Mouse (Mus musculus) liver, embryonic 16.5 days (tissue): ENCODE results near the gene Ccr10. TPM values are rescaled to one million over a fixed set of nuclear protein-coding genes. Genes with fewer than 3 reads are reported as not detected.

Experiments
- ATAC-seq: fragments of 200-750 bp; cut with Nextera tagmentation; 2 replicates; pipeline ENCODE4 v1.8.0; 2017; ENCODE audit warnings: low read depth, mild to moderate bottlenecking, moderate number of reproducible peaks, moderate library complexity
- H3K27ac ChIP-seq: fragments of 300-500 bp; sonication (generic); 2 replicates; pipeline ENCODE4 v1.5.1; 2014; ENCODE audit warnings: mild to moderate bottlenecking, low read length
- H3K27me3 ChIP-seq: fragments of 300-500 bp; sonication (generic); 2 replicates; pipeline ENCODE4 v1.6.1; 2014; ENCODE audit warnings: low read depth, low read length, mixed read lengths; ENCODE audit not compliant: control insufficient read depth, insufficient read depth
- H3K36me3 ChIP-seq: fragments of 300-500 bp; sonication (generic); 2 replicates; pipeline ENCODE4 v1.6.1; 2014; ENCODE audit warnings: mild to moderate bottlenecking; ENCODE audit not compliant: control insufficient read depth, insufficient read depth
- H3K4me1 ChIP-seq: fragments of 300-500 bp; sonication (generic); 2 replicates; pipeline ENCODE4 v1.6.1; 2014; ENCODE audit warnings: low read depth, low read length, mixed read lengths; ENCODE audit not compliant: control insufficient read depth
- H3K4me2 ChIP-seq: fragments of 300-500 bp; sonication (generic); 2 replicates; pipeline ENCODE4 v1.6.1; 2014; ENCODE audit warnings: low read depth, low read length, mixed read lengths
- H3K4me3 ChIP-seq: fragments of 300-500 bp; sonication (generic); 2 replicates; pipeline ENCODE4 v1.5.1; 2014; ENCODE audit warnings: low read depth, mild to moderate bottlenecking, low read length
- H3K9ac ChIP-seq: fragments of 300-500 bp; sonication (generic); 2 replicates; pipeline ENCODE4 v1.6.1; 2014; ENCODE audit warnings: low read depth, low read length
- H3K9me3 ChIP-seq: fragments of 300-500 bp; sonication (generic); replicated peaks from 2 replicates; pipeline ENCODE4 v1.6.1; 2016; ENCODE audit warnings: low read length; ENCODE audit not compliant: control insufficient read depth
- WGBS: fragments of 180-500 bp; shearing (Covaris S2); extraction: QIAGEN DNeasy Blood & Tissue Kit; methylation state at CpG from one replicate; pipeline ENCODE4 v1.1.7; 2014; ENCODE audit not compliant: insufficient replicate concordance; 5-methylcytosine and 5-hydroxymethylcytosine counted together
- polyA plus RNA-seq: library from polyadenylated mRNA; unstranded; fragments of >200 nt; fragmentation: Nextera tagmentation; extraction: Ambion mirVana; gene quantifications from 2 replicates; pipeline ENCODE4 v1.2.1, GENCODE M21; 2015

The Ccr10 gene
- polyA plus RNA-seq, 1 experiment from 2014 or later = 0.05 TPM

DNA sequence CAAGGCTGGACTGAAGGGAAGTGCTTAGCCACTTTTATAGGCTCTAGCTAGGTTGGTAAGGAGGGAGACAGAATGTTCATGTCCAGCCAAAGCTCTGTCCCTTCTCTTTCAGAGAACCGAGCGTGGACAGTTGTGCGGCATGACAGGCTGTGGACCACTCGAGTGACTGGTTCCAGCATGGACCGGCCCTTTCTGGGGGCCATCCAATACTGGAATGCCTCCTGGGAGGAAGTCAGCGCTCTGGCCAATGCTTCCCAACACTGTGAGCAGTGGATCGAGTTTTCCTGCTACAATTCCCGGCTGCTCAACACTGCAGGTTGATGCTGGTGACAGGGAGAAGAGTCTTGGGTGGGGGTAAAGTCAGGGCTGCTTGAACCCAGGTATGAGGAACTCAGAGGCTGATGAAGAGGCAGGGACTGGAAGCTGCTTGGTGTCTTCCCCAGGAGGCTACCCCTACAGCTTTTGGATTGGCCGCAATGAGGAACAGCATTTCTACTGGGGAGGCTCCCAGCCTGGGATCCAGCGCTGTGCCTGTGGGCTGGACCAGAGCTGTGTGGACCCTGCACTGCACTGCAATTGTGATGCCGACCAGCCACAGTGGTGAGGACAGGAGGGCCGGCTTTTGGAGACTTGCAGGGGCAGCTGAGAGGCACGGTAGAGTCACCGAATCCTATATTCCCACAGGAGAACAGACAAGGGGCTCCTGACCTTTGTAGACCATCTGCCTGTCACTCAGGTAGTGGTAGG, 7.7 kb upstream of the Ccr10 start:
- Histone ChIP-seq H3K4me2 (no peak overlapping the region), H3K9me3 (no peaks in the 10 kb centered on the region), H3K27ac (no peak overlapping the region), H3K9ac (no peak overlapping the region), H3K4me3 (no peak overlapping the region), H3K36me3 (no peaks in the 10 kb centered on the region), H3K27me3 (peaks cover 23% of the 10 kb centered on the region), H3K4me1 (no peaks in the 10 kb centered on the region)
- no peak for ATAC-seq
- WGBS = 65% methylated on average over 14 of the region's 14 CpGs

GRCm38 (mm10) chr11:101181961-101182360, 6.7 kb upstream of the Ccr10 start:
- ATAC-seq = no peak
- no peak overlapping the region for H3K4me2 ChIP-seq
- no peaks in the 10 kb centered on the region for H3K9me3 ChIP-seq
- H3K4me1 ChIP-seq = no peaks in the 10 kb centered on the region
- H3K4me3 ChIP-seq = no peak overlapping the region
- H3K27ac ChIP-seq = no peak overlapping the region
- no peaks in the 10 kb centered on the region for H3K36me3 ChIP-seq
- 81% methylated on average over 11 of the region's 11 CpGs for WGBS
- peaks cover 33% of the 10 kb centered on the region for H3K27me3 ChIP-seq
- H3K9ac ChIP-seq = no peak overlapping the region

GRCm38 (mm10) chr11:101180846-101181740, 5.8 kb upstream of the Ccr10 start:
- Histone ChIP-seq H3K36me3 (no peaks in the 10 kb centered on the region), H3K27me3 (peaks cover 41% of the 10 kb centered on the region), H3K4me2 (no peak overlapping the region), H3K9me3 (no peaks in the 10 kb centered on the region), H3K4me3 (no peak overlapping the region), H3K9ac (no peak overlapping the region), H3K27ac (no peak overlapping the region), H3K4me1 (no peaks in the 10 kb centered on the region; the same call in none of the 2 replicates)
- WGBS = 31% methylated on average over 10 of the region's 10 CpGs
- ATAC-seq = no peak

DNA sequence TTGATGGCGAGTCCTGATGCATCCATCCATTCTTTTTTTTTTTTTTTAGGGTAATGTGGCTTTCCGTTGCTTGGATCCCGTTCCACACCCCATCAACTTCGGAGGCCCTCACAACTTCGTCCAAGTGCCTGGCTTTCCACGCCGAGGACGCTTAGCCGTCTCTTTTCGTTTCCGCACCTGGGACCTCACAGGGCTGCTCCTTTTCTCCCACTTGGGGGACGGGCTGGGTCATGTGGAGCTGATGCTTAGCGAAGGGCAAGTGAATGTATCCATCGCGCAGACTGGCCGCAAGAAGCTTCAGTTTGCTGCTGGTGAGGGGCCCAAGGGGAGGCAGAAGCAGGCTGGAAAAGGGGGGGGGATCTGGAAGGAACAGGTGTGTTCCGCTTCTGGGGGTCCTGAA, 5.0 kb upstream of the Ccr10 start:
- H3K9ac ChIP-seq = no peak overlapping the region
- H3K4me2 ChIP-seq = no peak overlapping the region
- no peak overlapping the region for H3K4me3 ChIP-seq
- no peaks in the 10 kb centered on the region for H3K36me3 ChIP-seq
- ATAC-seq = no peak
- no peaks in the 10 kb centered on the region; the same call in none of the 2 replicates for H3K4me1 ChIP-seq
- no peak overlapping the region for H3K27ac ChIP-seq
- peaks cover 50% of the 10 kb centered on the region for H3K27me3 ChIP-seq
- H3K9me3 ChIP-seq = no peaks in the 10 kb centered on the region
- WGBS = 59% methylated on average over 17 of the region's 17 CpGs

- WGBS = 78% methylated on average over 15 of the region's 15 CpGs
- no peak for ATAC-seq
- H3K4me3 ChIP-seq = no peak overlapping the region
- H3K27me3 ChIP-seq = peaks cover 59% of the 10 kb centered on the region
- no peak overlapping the region for H3K4me2 ChIP-seq
- H3K4me1 ChIP-seq = no peaks in the 10 kb centered on the region; the same call in none of the 2 replicates
- no peaks in the 10 kb centered on the region for H3K36me3 ChIP-seq
- H3K9ac ChIP-seq = no peak overlapping the region
- no peaks in the 10 kb centered on the region for H3K9me3 ChIP-seq
- no peak overlapping the region for H3K27ac ChIP-seq
Measured at GRCm38 (mm10) chr11:101179306-101179705, 4.1 kb upstream of the Ccr10 start.

GRCm38 (mm10) chr11:101178061-101179058, 3.1 kb upstream of the Ccr10 start:
- H3K9ac ChIP-seq = no peak overlapping the region
- 51% methylated on average over 36 of the region's 36 CpGs for WGBS
- H3K9me3 ChIP-seq = no peaks in the 10 kb centered on the region
- H3K27me3 ChIP-seq = peaks cover 69% of the 10 kb centered on the region
- H3K4me3 ChIP-seq = no peak overlapping the region
- peaks cover 9% of the 10 kb centered on the region for H3K4me1 ChIP-seq
- no peaks in the 10 kb centered on the region for H3K36me3 ChIP-seq
- no peak overlapping the region for H3K27ac ChIP-seq
- no peak overlapping the region for H3K4me2 ChIP-seq
- ATAC-seq = no peak

DNA sequence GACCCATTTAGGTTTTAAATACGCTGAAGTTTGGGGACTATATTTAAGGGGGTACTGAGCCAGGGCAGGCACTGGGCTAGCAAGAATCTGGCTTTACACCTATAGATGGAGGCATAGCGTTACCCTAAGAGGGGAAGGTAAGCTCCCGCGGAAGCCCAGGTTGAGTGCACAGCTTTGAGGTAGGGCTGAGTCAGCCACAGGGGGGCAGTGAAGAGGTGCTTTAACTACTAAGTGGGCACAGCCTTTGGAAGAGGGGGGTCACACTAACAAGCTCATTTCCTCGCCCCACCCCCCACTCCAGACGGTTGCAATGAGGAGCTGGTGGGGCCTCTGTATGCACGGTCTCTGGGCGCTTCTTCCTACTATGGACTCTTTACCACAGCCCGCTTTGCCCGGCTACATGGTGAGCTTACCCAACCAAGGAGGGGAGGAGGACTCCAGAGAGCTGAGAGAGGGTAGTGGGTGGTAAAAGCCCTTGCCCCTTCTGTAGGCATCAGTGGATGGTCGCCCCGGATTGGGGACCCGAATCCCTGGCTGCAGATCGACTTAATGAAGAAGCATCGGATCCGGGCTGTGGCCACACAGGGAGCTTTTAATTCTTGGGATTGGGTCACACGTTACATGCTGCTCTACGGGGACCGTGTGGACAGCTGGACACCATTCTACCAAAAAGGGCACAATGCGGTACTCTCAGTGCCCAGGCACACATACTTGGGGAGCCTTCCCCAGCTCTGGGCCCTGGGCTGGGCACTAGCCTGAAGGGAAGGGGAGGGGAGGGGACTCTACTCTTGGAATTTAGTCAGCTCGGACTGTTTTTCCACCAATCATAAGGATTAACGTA, 1.9 kb upstream of the Ccr10 start:
- Histone ChIP-seq H3K36me3 (no peaks in the 10 kb centered on the region), H3K9me3 (no peaks in the 10 kb centered on the region), H3K4me2 (no peak overlapping the region), H3K27ac (no peak overlapping the region), H3K27me3 (peaks cover 79% of the 10 kb centered on the region), H3K9ac (no peak overlapping the region), H3K4me3 (no peak overlapping the region), H3K4me1 (peaks cover 17% of the 10 kb centered on the region)
- ATAC-seq = no peak
- 30% methylated on average over 22 of the region's 22 CpGs for WGBS
